Mouse (Mus musculus): ENCODE measurements at regions not wholly inside any gene's neighbourhood (a gene's known extent, or its start where the extent isn't known, plus 50 kb on each side); places are given as distances from the start of the nearest gene placed in this dataset.

- TF ChIP-seq POLR2AphosphoS2 (IDR thresholded peaks at IDR 0.05; ENCODE audit: low read length) (no peak), E2F4 (IDR thresholded peaks at IDR 0.05; ENCODE audit: borderline replicate concordance, low read depth, low read length) (no peak), CTCF (IDR thresholded peaks at IDR 0.05 in 2 of 3, conservative IDR thresholded peaks at IDR 0.05 in 1 of 3; ENCODE audit: control insufficient read depth in 1 of 3, insufficient read depth in 1 of 3, low read depth in 2 of 3, low read length in 3 of 3, poor library complexity in 1 of 3, severe bottlenecking in 1 of 3) (no peak), RAD21 (IDR thresholded peaks at IDR 0.05; ENCODE audit: low read depth, low read length) (no peak), CHD2 (IDR thresholded peaks at IDR 0.05; ENCODE audit: low read length) (no peak)
Observed at GRCm38 (mm10) chr3:53379519-53380181, 83.5 kb downstream of the Nhlrc3 start.
